Mouse (Mus musculus): ENCODE measurements at regions not wholly inside any gene's neighbourhood (a gene's known extent, or its start where the extent isn't known, plus 50 kb on each side); places are given as distances from the start of the nearest gene placed in this dataset.

DNA sequence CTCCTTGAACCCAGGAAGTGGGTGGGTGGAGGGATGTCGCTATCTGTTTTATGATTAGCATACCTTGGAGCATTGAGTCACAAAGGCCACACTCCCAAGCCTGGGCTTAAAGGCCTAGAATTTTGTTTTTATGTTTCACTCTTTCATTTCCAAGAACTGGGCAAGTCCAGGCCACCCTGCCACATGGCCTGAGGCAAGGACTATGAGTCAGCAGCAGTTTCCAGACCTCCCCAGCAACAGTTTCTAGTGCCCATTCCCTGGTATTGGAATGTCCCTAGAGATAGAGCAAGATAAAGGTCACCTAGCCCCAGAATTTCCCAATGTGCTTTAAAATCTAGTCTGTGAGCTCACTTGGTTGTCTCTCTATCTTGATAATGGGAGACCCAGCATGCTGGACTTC is 178.0 kb downstream of the Samd5 start:
- H3K9me3 ChIP-seq (replicated peaks; ENCODE audit: control insufficient read depth, insufficient read depth, low read length, poor library complexity, severe bottlenecking): peaks cover 21% of the 10 kb centered on the region
- H3K36me3 ChIP-seq (ENCODE audit: control insufficient read depth, insufficient read depth, low read length, poor library complexity, severe bottlenecking): no peaks in the 10 kb centered on the region
- H3K4me3 ChIP-seq (ENCODE audit: low read depth, low read length): no peak overlapping the region
- no peak overlapping the region for H3K27ac ChIP-seq (ENCODE audit: insufficient read depth, low read length)
- no peaks in the 10 kb centered on the region for H3K27me3 ChIP-seq (ENCODE audit: control insufficient read depth, insufficient read depth, low read length, poor library complexity, severe bottlenecking)
- no peaks in the 10 kb centered on the region for H3K4me1 ChIP-seq (ENCODE audit: control insufficient read depth, insufficient read depth, low read length)
- H3K9ac ChIP-seq (ENCODE audit: low read depth, poor library complexity, severe bottlenecking): no peak overlapping the region
- no peak for TF ChIP-seq CTCF (IDR thresholded peaks at IDR 0.05; ENCODE audit: low read depth, low read length)
- TF ChIP-seq POLR2A (IDR thresholded peaks at IDR 0.05; ENCODE audit: insufficient read depth, low read length): no peak
- TF ChIP-seq EP300 (IDR thresholded peaks at IDR 0.05; ENCODE audit: insufficient read depth, low read depth, low read length): no peak

DNA sequence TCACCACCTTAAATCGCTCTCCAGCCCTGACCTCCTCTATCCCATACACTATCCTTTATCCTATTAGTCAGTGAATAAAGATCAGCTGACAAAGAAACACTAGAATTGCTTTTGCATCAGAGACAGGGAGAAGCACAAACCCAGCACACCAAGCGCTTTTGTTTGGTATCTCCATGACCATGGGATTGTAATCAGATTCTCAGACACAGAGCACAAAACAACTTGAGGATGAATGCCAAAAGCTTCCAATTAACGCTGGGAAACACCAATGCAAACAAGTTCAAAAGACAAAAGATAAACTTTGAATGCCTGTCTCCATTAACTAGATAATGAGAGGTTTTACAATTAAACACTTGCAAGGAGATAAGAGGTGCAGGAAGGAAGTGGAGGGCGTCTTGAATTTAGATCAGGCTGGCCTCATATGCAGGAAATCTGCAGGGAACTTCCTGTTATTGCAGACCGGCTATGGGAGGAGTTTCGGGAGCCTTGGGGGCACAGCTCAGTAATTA is 179.8 kb downstream of the Samd5 start:
- no peaks in the 10 kb centered on the region for H3K27me3 ChIP-seq (ENCODE audit: control insufficient read depth, insufficient read depth, low read length, poor library complexity, severe bottlenecking)
- H3K9me3 ChIP-seq (replicated peaks; ENCODE audit: control insufficient read depth, insufficient read depth, low read length, poor library complexity, severe bottlenecking): peaks cover 21% of the 10 kb centered on the region
- no peaks in the 10 kb centered on the region for H3K4me1 ChIP-seq (ENCODE audit: control insufficient read depth, insufficient read depth, low read length)
- H3K4me3 ChIP-seq (ENCODE audit: low read depth, low read length): no peak overlapping the region
- H3K36me3 ChIP-seq (ENCODE audit: control insufficient read depth, insufficient read depth, low read length, poor library complexity, severe bottlenecking): no peaks in the 10 kb centered on the region
- H3K27ac ChIP-seq (ENCODE audit: insufficient read depth, low read length): no peak overlapping the region
- TF ChIP-seq CTCF (IDR thresholded peaks at IDR 0.05; ENCODE audit: low read depth, low read length) (no peak), POLR2A (IDR thresholded peaks at IDR 0.05; ENCODE audit: insufficient read depth, low read length) (no peak), EP300 (IDR thresholded peaks at IDR 0.05; ENCODE audit: insufficient read depth, low read depth, low read length) (no peak)
- H3K9ac ChIP-seq (ENCODE audit: low read depth, poor library complexity, severe bottlenecking): no peak overlapping the region

DNA sequence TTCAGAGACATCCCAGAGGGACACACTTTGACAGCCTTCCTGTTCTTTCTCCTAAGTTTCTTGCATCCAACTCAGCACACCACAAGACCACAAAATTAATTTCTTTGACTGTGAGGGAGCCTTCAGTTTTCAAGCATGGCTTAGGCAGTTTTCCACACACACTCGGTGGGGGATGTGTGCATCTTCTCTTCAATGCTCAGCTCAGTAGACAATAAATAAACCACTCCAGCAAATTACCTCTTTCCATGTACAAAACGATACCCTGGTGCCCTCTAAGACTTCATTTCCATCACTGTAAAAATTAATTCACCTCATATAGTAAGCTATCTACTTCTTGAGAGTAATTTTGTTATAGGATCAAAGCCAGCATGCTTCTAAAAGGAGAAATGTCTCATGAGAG is 184.6 kb downstream of the Samd5 start:
- no peaks in the 10 kb centered on the region for H3K27me3 ChIP-seq (ENCODE audit: control insufficient read depth, insufficient read depth, low read length, poor library complexity, severe bottlenecking)
- TF ChIP-seq CTCF (IDR thresholded peaks at IDR 0.05; ENCODE audit: low read depth, low read length) (no peak), EP300 (IDR thresholded peaks at IDR 0.05; ENCODE audit: insufficient read depth, low read depth, low read length) (no peak), POLR2A (IDR thresholded peaks at IDR 0.05; ENCODE audit: insufficient read depth, low read length) (no peak)
- no peak overlapping the region for H3K27ac ChIP-seq (ENCODE audit: insufficient read depth, low read length)
- peaks cover 9% of the 10 kb centered on the region for H3K9me3 ChIP-seq (replicated peaks; ENCODE audit: control insufficient read depth, insufficient read depth, low read length, poor library complexity, severe bottlenecking)
- no peaks in the 10 kb centered on the region for H3K4me1 ChIP-seq (ENCODE audit: control insufficient read depth, insufficient read depth, low read length)
- no peak overlapping the region for H3K4me3 ChIP-seq (ENCODE audit: low read depth, low read length)
- no peaks in the 10 kb centered on the region for H3K36me3 ChIP-seq (ENCODE audit: control insufficient read depth, insufficient read depth, low read length, poor library complexity, severe bottlenecking)
- H3K9ac ChIP-seq (ENCODE audit: low read depth, poor library complexity, severe bottlenecking): no peak overlapping the region

DNA sequence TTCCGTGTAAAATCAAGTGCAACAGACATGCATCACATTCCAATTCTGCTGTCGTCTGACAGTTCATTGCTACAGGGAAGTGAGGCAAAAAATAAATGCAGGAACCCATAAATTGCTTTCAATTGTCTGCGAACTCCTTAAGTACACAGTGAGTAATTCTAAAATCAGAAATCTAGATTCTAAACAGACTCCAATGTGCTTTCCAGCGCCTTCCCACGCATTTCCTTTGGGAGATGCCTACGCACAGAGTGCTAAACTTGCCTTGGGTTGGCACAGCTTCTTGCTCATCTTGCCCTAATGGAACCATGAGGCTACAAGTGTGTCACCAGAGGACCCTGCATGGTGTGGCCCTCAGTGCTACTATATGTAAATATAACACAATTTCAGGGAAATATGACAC is 212.6 kb downstream of the Samd5 start:
- no peaks in the 10 kb centered on the region for H3K27me3 ChIP-seq (ENCODE audit: control insufficient read depth, insufficient read depth, low read length, poor library complexity, severe bottlenecking)
- no peak overlapping the region for H3K9ac ChIP-seq (ENCODE audit: low read depth, poor library complexity, severe bottlenecking)
- TF ChIP-seq POLR2A (IDR thresholded peaks at IDR 0.05; ENCODE audit: insufficient read depth, low read length): no peak
- H3K9me3 ChIP-seq (replicated peaks; ENCODE audit: control insufficient read depth, insufficient read depth, low read length, poor library complexity, severe bottlenecking): no peaks in the 10 kb centered on the region
- H3K4me1 ChIP-seq (ENCODE audit: control insufficient read depth, insufficient read depth, low read length): no peaks in the 10 kb centered on the region
- no peak overlapping the region for H3K27ac ChIP-seq (ENCODE audit: insufficient read depth, low read length)
- H3K36me3 ChIP-seq (ENCODE audit: control insufficient read depth, insufficient read depth, low read length, poor library complexity, severe bottlenecking): no peaks in the 10 kb centered on the region
- H3K4me3 ChIP-seq (ENCODE audit: low read depth, low read length): no peak overlapping the region

DNA sequence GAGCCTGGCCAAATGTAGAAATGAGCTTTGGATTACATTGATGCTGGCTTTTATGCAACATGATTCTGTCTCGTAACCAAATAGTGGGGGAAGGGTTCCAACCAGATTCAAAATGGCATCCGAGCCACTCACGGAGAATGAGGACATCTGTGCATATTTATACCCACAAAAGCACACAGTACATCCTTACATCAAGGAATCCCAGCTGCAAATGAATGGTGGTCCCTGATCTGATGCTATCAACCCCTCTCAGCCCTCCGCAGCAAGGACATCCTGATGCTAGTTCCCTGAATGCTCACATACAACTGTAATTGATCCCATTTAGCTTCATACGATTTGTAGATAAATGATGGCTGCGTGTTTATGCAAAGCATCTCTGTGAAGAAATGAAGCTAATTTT is 215.9 kb downstream of the Samd5 start:
- Histone ChIP-seq H3K36me3 (ENCODE audit: control insufficient read depth, insufficient read depth, low read length, poor library complexity, severe bottlenecking) (no peaks in the 10 kb centered on the region), H3K27me3 (ENCODE audit: control insufficient read depth, insufficient read depth, low read length, poor library complexity, severe bottlenecking) (no peaks in the 10 kb centered on the region), H3K4me1 (ENCODE audit: control insufficient read depth, insufficient read depth, low read length) (no peaks in the 10 kb centered on the region), H3K9ac (ENCODE audit: low read depth, poor library complexity, severe bottlenecking) (no peak overlapping the region), H3K27ac (ENCODE audit: insufficient read depth, low read length) (no peak overlapping the region), H3K4me3 (ENCODE audit: low read depth, low read length) (no peak overlapping the region), H3K9me3 (replicated peaks; ENCODE audit: control insufficient read depth, insufficient read depth, low read length, poor library complexity, severe bottlenecking) (no peaks in the 10 kb centered on the region)
- TF ChIP-seq POLR2A (IDR thresholded peaks at IDR 0.05; ENCODE audit: insufficient read depth, low read length) (no peak), CTCF (IDR thresholded peaks at IDR 0.05; ENCODE audit: low read depth, low read length) (no peak), EP300 (IDR thresholded peaks at IDR 0.05; ENCODE audit: insufficient read depth, low read depth, low read length) (no peak)

DNA sequence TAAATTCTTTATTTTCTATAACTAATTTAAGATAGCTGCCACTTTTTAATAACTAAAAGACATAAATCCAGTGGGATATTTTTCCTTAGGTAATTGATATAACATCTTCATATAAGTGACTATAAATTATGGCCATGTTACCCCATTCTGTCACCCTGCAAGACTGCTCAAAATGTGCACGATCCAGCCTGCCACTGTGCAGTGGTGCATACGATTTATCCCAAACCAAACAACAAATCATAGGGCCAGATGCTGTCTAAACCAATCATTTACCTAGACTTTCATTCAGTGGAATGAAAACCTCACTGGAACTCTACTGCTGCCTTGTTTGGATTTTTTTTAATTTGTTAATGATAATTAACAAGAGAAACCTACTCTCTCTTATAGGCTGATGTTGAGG is 216.5 kb downstream of the Samd5 start:
- Histone ChIP-seq H3K9ac (ENCODE audit: low read depth, poor library complexity, severe bottlenecking) (no peak overlapping the region), H3K27me3 (ENCODE audit: control insufficient read depth, insufficient read depth, low read length, poor library complexity, severe bottlenecking) (no peaks in the 10 kb centered on the region), H3K36me3 (ENCODE audit: control insufficient read depth, insufficient read depth, low read length, poor library complexity, severe bottlenecking) (no peaks in the 10 kb centered on the region), H3K9me3 (replicated peaks; ENCODE audit: control insufficient read depth, insufficient read depth, low read length, poor library complexity, severe bottlenecking) (no peaks in the 10 kb centered on the region), H3K4me1 (ENCODE audit: control insufficient read depth, insufficient read depth, low read length) (no peaks in the 10 kb centered on the region), H3K4me3 (ENCODE audit: low read depth, low read length) (no peak overlapping the region), H3K27ac (ENCODE audit: insufficient read depth, low read length) (no peak overlapping the region)
- no peak for TF ChIP-seq CTCF (IDR thresholded peaks at IDR 0.05; ENCODE audit: low read depth, low read length)
- no peak for TF ChIP-seq EP300 (IDR thresholded peaks at IDR 0.05; ENCODE audit: insufficient read depth, low read depth, low read length)
- no peak for TF ChIP-seq POLR2A (IDR thresholded peaks at IDR 0.05; ENCODE audit: insufficient read depth, low read length)

Data from ES-Bruce4 (cell line).